In genomic region chr10:74789245-74789644, GRCm38 (mm10) we compare ENCODE assay signal across 22 mouse cellular contexts.
"Had no signal": no experiment of that assay in that cellular context is flagged by ENCODE, and none has a peak within 500 bp of the region (broad histone marks: within the 10 kb centered on the region; RNA-seq: fewer than 3 reads in every experiment).

No protein-coding gene starts in this region.

- H3K27me3 ChIP-seq: lung, embryonic 15.5 days; midbrain, embryonic 12.5 days; neural tube, embryonic 13.5 days; neural tube, embryonic 15.5 days; stomach, embryonic 15.5 days had no signal

- H3K4me1 ChIP-seq: lung, embryonic 15.5 days; midbrain, embryonic 10.5 days; midbrain, embryonic 12.5 days; neural tube, embryonic 13.5 days; neural tube, embryonic 15.5 days; stomach, embryonic 15.5 days had no signal

- H3K27ac ChIP-seq: lung, embryonic 15.5 days; macrophage; midbrain, embryonic 10.5 days; midbrain, embryonic 12.5 days; neural tube, embryonic 13.5 days; neural tube, embryonic 15.5 days; stomach, embryonic 15.5 days; stomach, postnatal 0 days had no signal

- H3K36me3 ChIP-seq: lung, embryonic 15.5 days; midbrain, embryonic 10.5 days; midbrain, embryonic 12.5 days; neural tube, embryonic 13.5 days; neural tube, embryonic 15.5 days; stomach, embryonic 15.5 days had no signal

- H3K9ac ChIP-seq: liver, postnatal 0 days; lung, embryonic 15.5 days; midbrain, embryonic 12.5 days; neural tube, embryonic 13.5 days; neural tube, embryonic 15.5 days; stomach, embryonic 15.5 days had no signal

- DNase-seq: liver, postnatal 0 days; lung, adult 2 months; lung, postnatal 14 days; lung, postnatal 36 days; midbrain, embryonic 14.5 days; retina, postnatal 1 day; right cerebral cortex, adult 18-20 months; right cerebral cortex, postnatal 25 days; thymus, adult 2 months; thymus, postnatal 25 days; thymus, postnatal 4 days had no signal

- H3K4me2 ChIP-seq: lung, embryonic 15.5 days; midbrain, embryonic 12.5 days; neural tube, embryonic 13.5 days; neural tube, embryonic 15.5 days; stomach, embryonic 15.5 days had no signal

- H3K9me3 ChIP-seq: lung, embryonic 15.5 days; midbrain, embryonic 10.5 days; midbrain, embryonic 12.5 days; neural tube, embryonic 13.5 days; neural tube, embryonic 15.5 days; stomach, embryonic 15.5 days had no signal

- ATAC-seq: liver, postnatal 0 days; lung, postnatal 0 days; midbrain, embryonic 16.5 days had no signal

- H3K4me3 ChIP-seq: lung, embryonic 15.5 days; midbrain, embryonic 10.5 days; midbrain, embryonic 12.5 days; myocyte; neural tube, embryonic 13.5 days; neural tube, embryonic 15.5 days; stomach, embryonic 15.5 days had no signal
